Mouse (Mus musculus): ENCODE measurements around the gene Eloa. TPM values are rescaled to one million over a fixed set of nuclear protein-coding genes. Genes with fewer than 3 reads are reported as not detected.

Eloa gene
- polyA plus RNA-seq, 1 experiment from 2014 or later: 25.0 TPM

GRCm38 (mm10) chr4:136053843-136054242, 32.3 kb upstream of the Eloa start:
- ATAC-seq: no peak
- H3K9me3 ChIP-seq (ENCODE audit: control insufficient read depth, low read length): no peaks in the 10 kb centered on the region

GRCm38 (mm10) chr4:136053247-136053596, 31.7 kb upstream of the Eloa start, which contains the start of gene Rpl11:
Gene Rpl11 (minus strand): TSS chr4:136053428.
- WGBS: under 1% methylated on average over 18 of the region's 21 CpGs
- H3K27ac ChIP-seq (ENCODE audit: low read depth, low read length): peak within 1 kb of the TSS; percentile 74
- H3K4me3 ChIP-seq (ENCODE audit: low read length): peak within 1 kb of the TSS; percentile 58
- peaks cover 14% of the 10 kb centered on the region for H3K4me1 ChIP-seq (ENCODE audit: control insufficient read depth, insufficient read depth, low read depth, low read length)
- no peaks in the 10 kb centered on the region for H3K9me3 ChIP-seq (ENCODE audit: control insufficient read depth, low read length)
- peak within 1 kb of the TSS; percentile 93 for H3K4me2 ChIP-seq (ENCODE audit: low read length)
- peaks cover 30% of the 10 kb centered on the region for H3K36me3 ChIP-seq (ENCODE audit: control insufficient read depth, insufficient read depth, low read length)
- ATAC-seq: peak; percentile 98
- H3K27me3 ChIP-seq (replicated peaks; ENCODE audit: control insufficient read depth, insufficient read depth, low read length): no peaks in the 10 kb centered on the region
- H3K9ac ChIP-seq (ENCODE audit: low read depth, low read length): peak within 1 kb of the TSS; percentile 79

More at GRCm38 (mm10) chr4:136053843-136054242, 32.3 kb upstream of the Eloa start:
- Histone ChIP-seq H3K27ac (ENCODE audit: low read depth, low read length) (no peak overlapping the region), H3K9ac (ENCODE audit: low read depth, low read length) (no peak overlapping the region), H3K4me2 (ENCODE audit: low read length) (no peak overlapping the region), H3K4me1 (ENCODE audit: control insufficient read depth, insufficient read depth, low read depth, low read length) (peaks cover 14% of the 10 kb centered on the region), H3K4me3 (ENCODE audit: low read length) (no peak overlapping the region), H3K36me3 (ENCODE audit: control insufficient read depth, insufficient read depth, low read length) (peaks cover 24% of the 10 kb centered on the region), H3K27me3 (replicated peaks; ENCODE audit: control insufficient read depth, insufficient read depth, low read length) (no peaks in the 10 kb centered on the region)
- WGBS: 81% methylated on average over 5 of the region's 5 CpGs

GRCm38 (mm10) chr4:136052534-136053246, 31.1 kb upstream of the Eloa start:
- peak overlapping the region; percentile 58 for H3K4me3 ChIP-seq (ENCODE audit: low read length)
- H3K36me3 ChIP-seq (ENCODE audit: control insufficient read depth, insufficient read depth, low read length): peaks cover 30% of the 10 kb centered on the region
- H3K9ac ChIP-seq (ENCODE audit: low read depth, low read length): peak overlapping the region; percentile 79
- H3K27me3 ChIP-seq (replicated peaks; ENCODE audit: control insufficient read depth, insufficient read depth, low read length): no peaks in the 10 kb centered on the region
- WGBS: 0% methylated on average over 48 of the region's 50 CpGs
- H3K4me1 ChIP-seq (ENCODE audit: control insufficient read depth, insufficient read depth, low read depth, low read length): peaks cover 14% of the 10 kb centered on the region
- peak; percentile 92 for ATAC-seq
- H3K4me2 ChIP-seq (ENCODE audit: low read length): peak overlapping the region; percentile 93
- H3K27ac ChIP-seq (ENCODE audit: low read depth, low read length): peak overlapping the region; percentile 74
- H3K9me3 ChIP-seq (ENCODE audit: control insufficient read depth, low read length): no peaks in the 10 kb centered on the region

GRCm38 (mm10) chr4:136052060-136052459, 30.5 kb upstream of the Eloa start:
- Histone ChIP-seq H3K27ac (ENCODE audit: low read depth, low read length) (no peak overlapping the region), H3K4me1 (ENCODE audit: control insufficient read depth, insufficient read depth, low read depth, low read length) (peaks cover 14% of the 10 kb centered on the region)
- ATAC-seq: no peak

GRCm38 (mm10) chr4:136050226-136050625, 28.7 kb upstream of the Eloa start:
- Histone ChIP-seq H3K9me3 (ENCODE audit: control insufficient read depth, low read length) (no peaks in the 10 kb centered on the region), H3K4me3 (ENCODE audit: low read length) (no peak overlapping the region), H3K27ac (ENCODE audit: low read depth, low read length) (no peak overlapping the region), H3K4me1 (ENCODE audit: control insufficient read depth, insufficient read depth, low read depth, low read length) (peaks cover 14% of the 10 kb centered on the region), H3K4me2 (ENCODE audit: low read length) (no peak overlapping the region), H3K9ac (ENCODE audit: low read depth, low read length) (no peak overlapping the region), H3K27me3 (replicated peaks; ENCODE audit: control insufficient read depth, insufficient read depth, low read length) (no peaks in the 10 kb centered on the region), H3K36me3 (ENCODE audit: control insufficient read depth, insufficient read depth, low read length) (peaks cover 32% of the 10 kb centered on the region)
- no peak for ATAC-seq
- 93% methylated on average over 6 of the region's 6 CpGs for WGBS

More at GRCm38 (mm10) chr4:136052060-136052459, 30.5 kb upstream of the Eloa start:
- Histone ChIP-seq H3K9me3 (ENCODE audit: control insufficient read depth, low read length) (no peaks in the 10 kb centered on the region), H3K9ac (ENCODE audit: low read depth, low read length) (peak overlapping the region; percentile 79), H3K4me2 (ENCODE audit: low read length) (peak overlapping the region; percentile 93), H3K27me3 (replicated peaks; ENCODE audit: control insufficient read depth, insufficient read depth, low read length) (no peaks in the 10 kb centered on the region), H3K4me3 (ENCODE audit: low read length) (peak overlapping the region; percentile 58), H3K36me3 (ENCODE audit: control insufficient read depth, insufficient read depth, low read length) (peaks cover 30% of the 10 kb centered on the region)
- WGBS: 8% methylated on average over 3 of the region's 3 CpGs

GRCm38 (mm10) chr4:136048291-136049032, 26.9 kb upstream of the Eloa start:
- peaks cover 32% of the 10 kb centered on the region for H3K36me3 ChIP-seq (ENCODE audit: control insufficient read depth, insufficient read depth, low read length)
- H3K9ac ChIP-seq (ENCODE audit: low read depth, low read length): no peak overlapping the region

GRCm38 (mm10) chr4:136047626-136048025, 26.1 kb upstream of the Eloa start:
- no peak for ATAC-seq
- no peaks in the 10 kb centered on the region for H3K27me3 ChIP-seq (replicated peaks; ENCODE audit: control insufficient read depth, insufficient read depth, low read length)
- H3K4me1 ChIP-seq (ENCODE audit: control insufficient read depth, insufficient read depth, low read depth, low read length): peaks cover 14% of the 10 kb centered on the region
- WGBS: 49% methylated on average over 4 of the region's 4 CpGs
- no peak overlapping the region for H3K27ac ChIP-seq (ENCODE audit: low read depth, low read length)
- peaks cover 32% of the 10 kb centered on the region for H3K36me3 ChIP-seq (ENCODE audit: control insufficient read depth, insufficient read depth, low read length)
- H3K4me2 ChIP-seq (ENCODE audit: low read length): no peak overlapping the region
- no peak overlapping the region for H3K9ac ChIP-seq (ENCODE audit: low read depth, low read length)
- H3K9me3 ChIP-seq (ENCODE audit: control insufficient read depth, low read length): no peaks in the 10 kb centered on the region
- H3K4me3 ChIP-seq (ENCODE audit: low read length): no peak overlapping the region

More at GRCm38 (mm10) chr4:136048291-136049032, 26.9 kb upstream of the Eloa start:
- peaks cover 14% of the 10 kb centered on the region for H3K4me1 ChIP-seq (ENCODE audit: control insufficient read depth, insufficient read depth, low read depth, low read length)
- H3K27me3 ChIP-seq (replicated peaks; ENCODE audit: control insufficient read depth, insufficient read depth, low read length): no peaks in the 10 kb centered on the region
- 82% methylated on average over 4 of the region's 4 CpGs for WGBS
- H3K4me3 ChIP-seq (ENCODE audit: low read length): no peak overlapping the region
- H3K9me3 ChIP-seq (ENCODE audit: control insufficient read depth, low read length): no peaks in the 10 kb centered on the region
- no peak for ATAC-seq
- H3K27ac ChIP-seq (ENCODE audit: low read depth, low read length): no peak overlapping the region
- H3K4me2 ChIP-seq (ENCODE audit: low read length): no peak overlapping the region

- ATAC-seq: no peak
- no peaks in the 10 kb centered on the region for H3K9me3 ChIP-seq (ENCODE audit: control insufficient read depth, low read length)
- H3K27ac ChIP-seq (ENCODE audit: low read depth, low read length): no peak overlapping the region
- peaks cover 10% of the 10 kb centered on the region for H3K4me1 ChIP-seq (ENCODE audit: control insufficient read depth, insufficient read depth, low read depth, low read length)
- no peak overlapping the region for H3K4me3 ChIP-seq (ENCODE audit: low read length)
- no peaks in the 10 kb centered on the region for H3K27me3 ChIP-seq (replicated peaks; ENCODE audit: control insufficient read depth, insufficient read depth, low read length)
- H3K36me3 ChIP-seq (ENCODE audit: control insufficient read depth, insufficient read depth, low read length): peaks cover 32% of the 10 kb centered on the region
- WGBS: 73% methylated on average over 6 of the region's 6 CpGs
- H3K9ac ChIP-seq (ENCODE audit: low read depth, low read length): no peak overlapping the region
- no peak overlapping the region for H3K4me2 ChIP-seq (ENCODE audit: low read length)
Measured at GRCm38 (mm10) chr4:136046888-136047287, 25.3 kb upstream of the Eloa start.

- peaks cover 21% of the 10 kb centered on the region for H3K36me3 ChIP-seq (ENCODE audit: control insufficient read depth, insufficient read depth, low read length)
- no peaks in the 10 kb centered on the region for H3K9me3 ChIP-seq (ENCODE audit: control insufficient read depth, low read length)
- H3K4me1 ChIP-seq (ENCODE audit: control insufficient read depth, insufficient read depth, low read depth, low read length): no peaks in the 10 kb centered on the region
- no peak for ATAC-seq
- H3K4me2 ChIP-seq (ENCODE audit: low read length): no peak overlapping the region
- no peak overlapping the region for H3K9ac ChIP-seq (ENCODE audit: low read depth, low read length)
- no peak overlapping the region for H3K4me3 ChIP-seq (ENCODE audit: low read length)
- WGBS: 90% methylated on average over 5 of the region's 5 CpGs
- no peaks in the 10 kb centered on the region for H3K27me3 ChIP-seq (replicated peaks; ENCODE audit: control insufficient read depth, insufficient read depth, low read length)
- no peak overlapping the region for H3K27ac ChIP-seq (ENCODE audit: low read depth, low read length)
Measured at GRCm38 (mm10) chr4:136045091-136045490, 23.5 kb upstream of the Eloa start.

All from hindbrain, embryonic 16.5 days (tissue).